Mouse (Mus musculus) embryonic fibroblast, embryonic 13.5 days (primary cell): ENCODE measurements around the gene AC129217.1. TPM values are rescaled to one million over a fixed set of nuclear protein-coding genes. Genes with fewer than 3 reads are reported as not detected.

Experiments used
- H3K27ac ChIP-seq: 2 replicates; pipeline ENCODE4 v1.5.1; 2012; ENCODE audit warnings: low read length, control low read depth, inconsistent platforms; ENCODE audit not compliant: insufficient read depth
- H3K4me1 ChIP-seq: 2 replicates; pipeline ENCODE4 v1.6.1; 2011; ENCODE audit warnings: low read length; ENCODE audit not compliant: control insufficient read depth, insufficient read depth
- H3K4me3 ChIP-seq: 2 replicates; pipeline ENCODE4 v1.5.1; 2011; ENCODE audit warnings: mild to moderate bottlenecking, control low read depth, low read length; ENCODE audit not compliant: insufficient read depth
- CTCF ChIP-seq: IDR thresholded peaks from 2 replicates; pipeline ENCODE4 v1.5.1; 2011; ENCODE audit warnings: mild to moderate bottlenecking, control low read depth, low read length, moderate library complexity, borderline replicate concordance; ENCODE audit not compliant: insufficient read depth
- POLR2A ChIP-seq: IDR thresholded peaks from 2 replicates; pipeline ENCODE4 v1.6.1; 2011; ENCODE audit warnings: low read depth, mild to moderate bottlenecking, control low read depth, low read length, moderate library complexity
- polyA plus RNA-seq: library from polyadenylated mRNA; stranded (reverse); fragments of >200 nt; gene quantifications from 2 replicates; pipeline ENCODE4 v1.2.4, GENCODE M21; 2011; ENCODE audit warnings: low read depth; ENCODE audit not compliant: missing spikeins, insufficient read length

The AC129217.1 gene
- polyA plus RNA-seq, 1 experiment = 43.8 TPM

DNA sequence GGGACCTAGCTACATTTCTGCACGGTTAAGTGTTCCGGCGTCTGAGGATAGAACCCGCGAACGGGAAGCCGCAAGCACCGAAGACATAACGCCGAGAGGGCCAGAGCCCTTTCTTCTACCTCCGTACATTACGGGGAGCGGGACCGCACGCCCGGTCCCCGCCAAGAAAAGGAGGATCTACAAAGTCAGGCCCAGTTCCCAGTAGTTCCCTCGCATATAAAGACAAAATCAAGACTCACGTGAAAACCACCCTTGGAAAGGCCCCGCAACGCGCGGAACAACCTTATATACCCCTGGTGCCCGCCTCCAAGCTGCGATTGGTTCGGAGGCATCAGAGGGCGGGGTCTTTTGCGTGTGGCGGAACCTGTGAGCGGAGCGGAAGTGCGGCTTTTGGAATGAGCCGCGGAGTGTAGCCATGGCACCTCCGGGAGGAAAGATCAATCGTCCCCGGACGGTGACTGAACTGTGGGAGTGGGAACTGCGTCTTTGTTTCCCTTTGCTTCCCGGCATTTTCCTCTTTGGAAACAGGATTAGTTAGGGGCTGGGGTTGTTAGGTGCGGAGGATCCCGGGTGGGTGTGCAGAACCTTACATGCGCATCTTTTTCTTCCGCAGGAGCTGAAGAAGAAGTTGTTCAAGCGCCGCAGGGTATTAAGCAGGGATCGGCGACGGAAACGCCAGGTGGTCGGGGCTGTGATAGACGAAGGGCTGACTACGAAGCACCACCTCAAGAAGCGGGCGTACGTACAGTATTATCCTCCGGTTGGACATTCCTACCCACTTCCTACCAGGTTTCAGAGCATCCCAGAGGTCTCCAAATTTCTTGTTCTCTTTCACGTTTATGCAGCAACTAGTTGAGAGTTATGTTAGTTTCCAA lies 59.2 kb downstream of the AC129217.1 start, which contains the start of the genes 1810009A15Rik and Gm49416:
TSS of gene 1810009A15Rik (plus strand) at position 343 of the 875 bp plus-strand sequence.
TSS of gene Gm49416 (plus strand) at position 416 of the 875 bp plus-strand sequence.
- Histone ChIP-seq H3K4me3 (peak within 1 kb of the TSS; percentile 95), H3K27ac (peak within 1 kb of the TSS; percentile 82), H3K4me1 (peaks cover 4% of the 10 kb centered on the region; the same call in 1 of the 2 replicates)
- no peak for TF ChIP-seq CTCF
- TF ChIP-seq POLR2A = peak; percentile 95

Other genes with a start within 250 kb of the AC129217.1 start
- gene Slc22a8, start 238.5 kb upstream of the AC129217.1 start, polyA plus RNA-seq = not detected in 2 replicates
- not detected in 2 replicates for gene Slc22a6, start 211.7 kb upstream of the AC129217.1 start, polyA plus RNA-seq
- not detected in 2 replicates for gene Chrm1, start 166.0 kb upstream of the AC129217.1 start, polyA plus RNA-seq
- gene Slc3a2, start 106.4 kb upstream of the AC129217.1 start, polyA plus RNA-seq = 203 and 309 TPM in 2 replicates
- gene Wdr74, start 93.9 kb upstream of the AC129217.1 start, polyA plus RNA-seq = 46.5 and 52.3 TPM in 2 replicates
- not detected in 2 replicates for gene 1700092M07Rik, start 89.1 kb upstream of the AC129217.1 start, polyA plus RNA-seq
- 97.6 and 114 TPM in 2 replicates for gene Stx5a, start 88.4 kb upstream of the AC129217.1 start, polyA plus RNA-seq
- 172 and 183 TPM in 2 replicates for gene Nxf1, start 72.7 kb upstream of the AC129217.1 start, polyA plus RNA-seq
- 34.7 and 36.7 TPM in 2 replicates for gene Tmem223, start 58.8 kb upstream of the AC129217.1 start, polyA plus RNA-seq
- gene Tmem179b, start 55.3 kb upstream of the AC129217.1 start, polyA plus RNA-seq = 41.7 and 49.2 TPM in 2 replicates
- gene Taf6l, start 43.4 kb upstream of the AC129217.1 start, polyA plus RNA-seq = 15.7 and 22.7 TPM in 2 replicates
- 93.9 and 96.0 TPM in 2 replicates for gene Polr2g, start 31.2 kb upstream of the AC129217.1 start, polyA plus RNA-seq
- 1.4 and 2.0 TPM in 2 replicates for gene Zbtb3, start 27.2 kb upstream of the AC129217.1 start, polyA plus RNA-seq
- gene Ttc9c, start 10.4 kb upstream of the AC129217.1 start, polyA plus RNA-seq = 52.8 and 68.7 TPM in 2 replicates
- 78.5 and 98.7 TPM in 2 replicates for gene Hnrnpul2, start 9.8 kb upstream of the AC129217.1 start, polyA plus RNA-seq
- 41.2 and 50.0 TPM in 2 replicates for gene Bscl2, start 7.7 kb downstream of the AC129217.1 start, polyA plus RNA-seq
- not detected in 2 replicates for gene Gng3, start 9.4 kb downstream of the AC129217.1 start, polyA plus RNA-seq
- 5.9 and 9.0 TPM in 2 replicates for gene Lrrn4cl, start 21.0 kb downstream of the AC129217.1 start, polyA plus RNA-seq
- 104 and 112 TPM in 2 replicates for gene Ubxn1, start 41.7 kb downstream of the AC129217.1 start, polyA plus RNA-seq
- 16.3 and 22.3 TPM in 2 replicates for gene Uqcc3, start 51.1 kb downstream of the AC129217.1 start, polyA plus RNA-seq
- 11.7 and 28.6 TPM in 2 replicates for gene Lbhd1, start 54.0 kb downstream of the AC129217.1 start, polyA plus RNA-seq
- gene Gm49403, start 54.2 kb downstream of the AC129217.1 start, polyA plus RNA-seq = not detected in 2 replicates
- gene 1810009A15Rik, start 59.1 kb downstream of the AC129217.1 start, polyA plus RNA-seq = 61.7 and 68.8 TPM in 2 replicates
- 16.8 and 18.4 TPM in 2 replicates for gene Gm49416, start 59.2 kb downstream of the AC129217.1 start, polyA plus RNA-seq
- gene Ints5, start 63.2 kb downstream of the AC129217.1 start, polyA plus RNA-seq = 20.2 and 23.1 TPM in 2 replicates
- gene Ganab, start 68.3 kb downstream of the AC129217.1 start, polyA plus RNA-seq = 176 and 190 TPM in 2 replicates
- 26.7 and 28.9 TPM in 2 replicates for gene B3gat3, start 90.6 kb downstream of the AC129217.1 start, polyA plus RNA-seq
- gene Rom1, start 99.6 kb downstream of the AC129217.1 start, polyA plus RNA-seq = 2.7 and 3.5 TPM in 2 replicates
- 26.2 and 28.2 TPM in 2 replicates for gene Eml3, start 99.8 kb downstream of the AC129217.1 start, polyA plus RNA-seq
- gene Mta2, start 112.1 kb downstream of the AC129217.1 start, polyA plus RNA-seq = 101 and 102 TPM in 2 replicates
- gene Tut1, start 124.1 kb downstream of the AC129217.1 start, polyA plus RNA-seq = 16.8 and 19.7 TPM in 2 replicates
- 882 and 905 TPM in 2 replicates for gene Eef1g, start 137.3 kb downstream of the AC129217.1 start, polyA plus RNA-seq
- gene Ahnak, start 159.5 kb downstream of the AC129217.1 start, polyA plus RNA-seq = 559 and 687 TPM in 2 replicates